Mouse (Mus musculus) liver, embryonic 16.5 days (tissue): ENCODE data around the gene Mindy1. TPM values are rescaled to one million over a fixed set of nuclear protein-coding genes. Genes with fewer than 3 reads are reported as not detected.

Experiments
- ATAC-seq: fragments of 200-750 bp; cut with Nextera tagmentation; 2 replicates; pipeline ENCODE4 v1.8.0; 2017; ENCODE audit warnings: low read depth, mild to moderate bottlenecking, moderate number of reproducible peaks, moderate library complexity
- H3K27ac ChIP-seq: fragments of 300-500 bp; sonication (generic); 2 replicates; pipeline ENCODE4 v1.5.1; 2014; ENCODE audit warnings: mild to moderate bottlenecking, low read length
- H3K27me3 ChIP-seq: fragments of 300-500 bp; sonication (generic); 2 replicates; pipeline ENCODE4 v1.6.1; 2014; ENCODE audit warnings: low read depth, low read length, mixed read lengths; ENCODE audit not compliant: control insufficient read depth, insufficient read depth
- H3K36me3 ChIP-seq: fragments of 300-500 bp; sonication (generic); 2 replicates; pipeline ENCODE4 v1.6.1; 2014; ENCODE audit warnings: mild to moderate bottlenecking; ENCODE audit not compliant: control insufficient read depth, insufficient read depth
- H3K4me1 ChIP-seq: fragments of 300-500 bp; sonication (generic); 2 replicates; pipeline ENCODE4 v1.6.1; 2014; ENCODE audit warnings: low read depth, low read length, mixed read lengths; ENCODE audit not compliant: control insufficient read depth
- H3K4me2 ChIP-seq: fragments of 300-500 bp; sonication (generic); 2 replicates; pipeline ENCODE4 v1.6.1; 2014; ENCODE audit warnings: low read depth, low read length, mixed read lengths
- H3K4me3 ChIP-seq: fragments of 300-500 bp; sonication (generic); 2 replicates; pipeline ENCODE4 v1.5.1; 2014; ENCODE audit warnings: low read depth, mild to moderate bottlenecking, low read length
- H3K9ac ChIP-seq: fragments of 300-500 bp; sonication (generic); 2 replicates; pipeline ENCODE4 v1.6.1; 2014; ENCODE audit warnings: low read depth, low read length
- H3K9me3 ChIP-seq: fragments of 300-500 bp; sonication (generic); replicated peaks from 2 replicates; pipeline ENCODE4 v1.6.1; 2016; ENCODE audit warnings: low read length; ENCODE audit not compliant: control insufficient read depth
- WGBS: fragments of 180-500 bp; shearing (Covaris S2); extraction: QIAGEN DNeasy Blood & Tissue Kit; methylation state at CpG from one replicate; pipeline ENCODE4 v1.1.7; 2014; ENCODE audit not compliant: insufficient replicate concordance; 5-methylcytosine and 5-hydroxymethylcytosine counted together
- polyA plus RNA-seq: library from polyadenylated mRNA; unstranded; fragments of >200 nt; fragmentation: Nextera tagmentation; extraction: Ambion mirVana; gene quantifications from 2 replicates; pipeline ENCODE4 v1.2.1, GENCODE M21; 2015

Mindy1 gene
- polyA plus RNA-seq, 1 experiment from 2014 or later, result 23.2 TPM

DNA sequence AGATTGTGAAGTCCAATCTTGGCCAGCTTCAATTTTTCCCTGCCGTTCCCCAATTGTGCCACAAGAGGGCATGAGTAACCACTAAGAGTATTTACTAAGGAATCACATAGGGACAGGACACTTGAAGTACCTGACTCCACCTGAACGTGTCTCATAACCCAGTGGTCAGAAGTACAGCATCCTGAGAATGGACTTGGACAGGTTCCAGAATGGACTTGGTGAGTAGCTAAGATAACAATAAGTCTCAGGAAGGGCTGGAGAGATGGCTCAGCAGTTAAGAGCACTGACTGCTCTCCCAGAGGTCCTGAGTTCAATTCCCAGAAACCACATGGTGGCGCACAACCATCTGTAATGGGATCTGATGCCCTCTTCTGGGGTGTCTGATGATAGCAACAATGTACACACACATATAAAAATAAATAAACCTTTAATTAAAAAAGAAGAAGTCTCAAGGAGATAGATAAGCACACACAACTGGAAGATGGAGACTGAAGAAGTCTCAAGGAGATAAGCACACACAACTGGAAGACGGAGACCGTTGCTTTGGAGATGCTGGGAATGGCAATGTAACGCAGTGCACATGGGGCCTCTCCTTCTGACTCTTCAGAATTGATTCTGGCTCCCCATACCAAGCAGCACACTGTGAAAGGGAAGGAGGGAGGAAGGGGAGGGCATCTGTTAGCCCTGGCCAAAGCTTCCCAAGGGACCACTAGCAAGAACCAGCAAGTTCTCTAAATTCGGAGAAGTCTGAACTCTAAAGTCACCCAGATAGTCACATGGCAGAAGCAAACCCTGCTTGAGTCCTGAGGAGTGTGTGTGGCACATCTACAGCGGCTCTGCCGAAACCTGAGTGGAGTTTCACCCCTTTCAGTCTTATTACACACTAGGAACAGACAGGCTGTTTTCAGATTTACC is 30.1 kb downstream of the Mindy1 start:
- Histone ChIP-seq H3K9ac (no peak overlapping the region), H3K27ac (peak overlapping the region; percentile 71), H3K4me2 (peak overlapping the region; percentile 3; the same call in 1 of the 2 replicates), H3K9me3 (no peaks in the 10 kb centered on the region), H3K4me1 (peaks cover 46% of the 10 kb centered on the region), H3K4me3 (no peak overlapping the region), H3K27me3 (no peaks in the 10 kb centered on the region), H3K36me3 (no peaks in the 10 kb centered on the region)
- 38% methylated on average over 9 of the region's 9 CpGs for WGBS
- ATAC-seq, result no peak

DNA sequence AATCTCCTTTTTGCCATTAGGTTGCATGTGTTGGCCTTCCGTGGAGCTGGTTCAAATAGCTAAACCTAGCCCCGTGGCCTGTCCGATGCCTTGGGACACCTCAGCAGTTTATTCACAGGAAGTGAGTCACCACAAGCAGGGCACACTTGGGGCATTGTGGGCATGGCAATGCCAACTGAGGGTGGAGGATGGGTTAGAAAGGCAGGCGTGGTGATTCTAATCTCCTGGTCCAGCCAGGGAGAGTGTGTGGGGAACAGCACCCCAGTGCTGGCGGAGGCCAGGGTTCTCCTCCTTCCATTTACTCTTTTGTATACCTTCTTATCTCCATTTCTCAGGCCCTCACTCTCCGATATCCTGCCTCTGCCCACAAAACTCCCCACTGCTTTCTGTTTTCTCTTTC is 31.5 kb downstream of the Mindy1 start:
- H3K4me3 ChIP-seq, result peak overlapping the region; percentile 90
- peak overlapping the region; percentile 97 for H3K9ac ChIP-seq
- ATAC-seq, result peak; percentile 33
- H3K4me2 ChIP-seq, result peak overlapping the region; percentile 97
- 12% methylated on average over 6 of the region's 6 CpGs for WGBS
- no peaks in the 10 kb centered on the region for H3K27me3 ChIP-seq
- peaks cover 57% of the 10 kb centered on the region for H3K4me1 ChIP-seq
- H3K27ac ChIP-seq, result peak overlapping the region; percentile 91
- H3K36me3 ChIP-seq, result no peaks in the 10 kb centered on the region
- H3K9me3 ChIP-seq, result no peaks in the 10 kb centered on the region

DNA sequence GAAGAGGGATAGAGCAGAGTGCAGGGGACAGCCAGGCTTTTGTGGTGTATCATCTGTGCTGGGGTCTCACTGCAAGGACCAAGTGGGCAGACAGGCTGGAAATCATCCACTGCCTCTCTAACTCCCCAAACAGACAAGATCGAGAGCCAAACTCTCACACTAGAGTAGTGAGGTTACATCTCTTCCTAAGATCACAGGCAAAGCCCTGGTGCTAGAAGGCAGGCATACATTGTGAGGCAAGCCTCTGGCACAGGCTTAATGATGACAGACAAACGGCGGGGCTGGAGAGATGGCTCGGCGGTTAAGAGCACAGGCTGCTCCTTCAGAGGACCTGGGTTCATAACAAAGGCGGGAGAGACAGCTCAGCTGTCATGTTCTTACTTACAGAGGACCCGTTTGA is 32.3 kb downstream of the Mindy1 start:
- Histone ChIP-seq H3K4me1 (peaks cover 66% of the 10 kb centered on the region), H3K4me3 (peak overlapping the region; percentile 90), H3K9me3 (no peaks in the 10 kb centered on the region), H3K27ac (peak overlapping the region; percentile 91), H3K36me3 (no peaks in the 10 kb centered on the region), H3K9ac (peak overlapping the region; percentile 97), H3K27me3 (no peaks in the 10 kb centered on the region), H3K4me2 (peak overlapping the region; percentile 97)
- ATAC-seq, result no peak
- WGBS, result 16% methylated on average over 7 of the region's 7 CpGs

DNA sequence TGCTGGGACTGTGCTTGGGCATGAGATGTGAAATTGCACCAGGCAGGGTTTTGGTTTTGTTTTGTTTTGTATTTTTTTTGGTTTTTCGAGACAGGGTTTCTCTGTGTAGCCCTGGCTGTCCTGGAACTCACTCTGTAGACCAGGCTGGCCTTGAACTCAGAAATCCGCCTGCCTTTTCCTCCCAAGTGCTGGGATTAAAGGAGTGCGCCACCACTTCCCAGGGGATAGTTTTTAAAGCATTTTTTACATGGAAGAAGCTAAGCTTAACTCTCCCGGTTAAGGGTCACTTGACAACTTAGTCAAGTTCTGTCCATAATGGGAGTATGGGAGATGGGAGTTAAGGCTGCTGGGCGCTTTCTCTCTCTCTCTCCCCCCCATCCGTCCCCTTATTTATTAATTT is 32.9 kb downstream of the Mindy1 start:
- H3K36me3 ChIP-seq, result no peaks in the 10 kb centered on the region
- H3K4me3 ChIP-seq, result peak overlapping the region; percentile 90
- H3K4me2 ChIP-seq, result peak overlapping the region; percentile 97
- H3K9ac ChIP-seq, result peak overlapping the region; percentile 97
- H3K4me1 ChIP-seq, result peaks cover 72% of the 10 kb centered on the region
- no peak for ATAC-seq
- WGBS, result 45% methylated on average over 6 of the region's 6 CpGs
- H3K27ac ChIP-seq, result peak overlapping the region; percentile 91
- H3K27me3 ChIP-seq, result no peaks in the 10 kb centered on the region
- H3K9me3 ChIP-seq, result no peaks in the 10 kb centered on the region

DNA sequence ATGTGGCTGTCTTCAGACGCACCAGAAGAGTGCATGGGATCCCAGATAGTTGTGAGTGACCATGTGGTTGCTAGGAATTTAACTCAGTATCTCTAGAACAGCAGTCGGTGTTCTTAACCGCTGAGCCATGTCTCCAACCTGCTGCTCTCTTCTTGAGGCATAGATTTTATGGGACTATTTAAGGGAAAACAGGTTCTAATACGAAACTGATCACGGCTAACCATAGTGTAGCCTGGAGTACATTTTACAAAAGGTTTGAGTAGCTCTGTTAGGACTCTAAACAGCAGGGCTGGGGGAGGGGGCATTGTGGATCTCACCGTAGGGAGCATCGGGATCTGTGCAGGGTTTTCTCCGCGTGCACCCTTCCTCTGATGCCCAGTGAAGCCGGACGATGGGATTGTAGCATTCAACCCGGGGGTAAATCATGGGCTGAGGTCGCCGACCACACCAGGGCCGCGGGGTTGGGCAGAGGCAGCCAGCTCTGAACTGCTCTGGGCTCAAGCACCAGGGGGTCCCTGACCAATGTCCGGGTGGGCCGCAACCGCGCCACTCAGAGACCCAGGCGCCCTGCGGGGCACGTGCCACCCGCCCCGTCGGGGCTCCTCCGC is 33.4 kb downstream of the Mindy1 start, which contains the start of gene Cers2:
Gene Cers2, plus strand, starts transcription at position 306 of the 608 bp plus-strand sequence.
- Histone ChIP-seq H3K4me3 (peak within 1 kb of the TSS; percentile 90), H3K9me3 (no peaks in the 10 kb centered on the region), H3K9ac (peak within 1 kb of the TSS; percentile 97), H3K4me1 (peaks cover 74% of the 10 kb centered on the region), H3K27me3 (no peaks in the 10 kb centered on the region), H3K36me3 (no peaks in the 10 kb centered on the region), H3K27ac (peak within 1 kb of the TSS; percentile 91), H3K4me2 (peak within 1 kb of the TSS; percentile 97)
- WGBS, result 2% methylated on average over 26 of the region's 27 CpGs
- no peak for ATAC-seq

DNA sequence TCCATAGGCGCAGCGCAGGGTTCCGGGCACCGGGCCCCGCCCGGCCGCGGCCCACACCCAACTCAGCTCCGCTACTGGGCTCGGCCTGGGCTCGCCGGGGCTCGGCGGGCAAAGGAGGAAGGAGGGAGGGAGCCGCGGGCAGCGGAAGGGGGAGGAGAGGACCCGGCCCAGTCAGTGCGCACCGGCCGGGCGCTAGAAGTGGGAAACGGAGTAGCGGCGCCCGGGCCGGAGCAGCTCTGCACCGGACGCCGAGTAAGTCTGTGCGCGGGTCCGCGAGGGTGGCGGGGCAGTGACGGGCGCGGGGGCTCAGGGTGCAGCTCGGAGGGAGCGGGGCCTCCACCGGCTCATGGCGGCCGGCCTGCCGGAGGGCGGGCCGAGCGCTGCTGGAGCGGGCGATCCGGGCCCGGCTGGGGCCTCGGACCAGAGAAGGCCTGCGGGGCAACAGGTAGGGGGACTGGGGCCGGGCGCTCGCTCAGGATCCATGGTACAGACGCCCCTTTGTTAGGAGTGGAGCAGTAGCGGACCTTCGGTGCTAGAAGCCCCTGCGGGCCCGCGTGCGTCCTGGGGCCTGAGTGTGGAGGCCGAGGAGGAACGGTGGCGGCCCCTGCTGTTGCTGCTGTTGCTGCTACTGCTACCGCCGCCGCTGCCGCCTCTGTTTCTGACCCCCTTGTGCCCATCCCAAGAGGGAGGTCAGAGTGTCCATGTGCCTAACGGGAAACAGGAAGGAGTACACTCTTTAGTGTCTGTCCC is 34.1 kb downstream of the Mindy1 start:
- H3K27ac ChIP-seq, result peak overlapping the region; percentile 91
- H3K36me3 ChIP-seq, result peaks cover 3% of the 10 kb centered on the region
- H3K4me2 ChIP-seq, result peak overlapping the region; percentile 97
- peak overlapping the region; percentile 97 for H3K9ac ChIP-seq
- peaks cover 79% of the 10 kb centered on the region for H3K4me1 ChIP-seq
- under 1% methylated on average over 63 of the region's 71 CpGs for WGBS
- H3K27me3 ChIP-seq, result no peaks in the 10 kb centered on the region
- no peaks in the 10 kb centered on the region for H3K9me3 ChIP-seq
- peak; percentile 90 for ATAC-seq
- peak overlapping the region; percentile 90 for H3K4me3 ChIP-seq

DNA sequence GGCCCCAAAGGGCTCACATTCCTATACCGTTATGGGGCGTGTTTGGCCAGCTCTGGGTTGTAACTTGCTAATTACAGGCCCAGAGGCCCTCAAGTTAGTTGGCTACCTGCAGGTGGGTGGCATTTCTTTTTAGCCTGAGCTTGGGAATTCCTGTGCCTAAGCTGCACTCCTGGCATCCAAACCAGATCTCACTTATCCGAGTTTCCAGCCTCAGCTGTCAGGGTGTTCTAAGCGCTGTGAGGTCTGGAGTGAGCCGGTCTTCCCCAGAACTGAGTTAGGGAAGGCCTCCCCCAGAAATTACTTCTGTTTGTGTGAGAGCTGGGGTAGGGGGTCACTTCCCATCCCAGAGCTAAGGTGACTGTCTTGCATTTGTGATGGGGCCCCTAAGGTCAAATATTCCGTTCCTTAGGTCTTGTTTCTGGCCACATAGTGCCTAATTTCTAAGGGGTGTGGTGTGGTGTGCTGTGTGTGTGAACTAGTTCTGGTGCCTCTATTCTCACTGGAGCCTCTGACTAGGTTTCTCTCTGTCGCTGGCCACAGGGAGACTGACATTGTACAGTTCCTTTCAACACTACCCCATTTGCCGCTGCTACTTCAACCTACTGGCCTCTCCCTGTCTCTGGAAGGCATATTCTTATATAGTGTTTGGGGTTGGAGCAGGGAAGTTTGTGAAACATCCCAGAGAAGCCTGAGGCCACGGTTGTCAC is 34.9 kb downstream of the Mindy1 start:
- WGBS, result 2% methylated on average over 9 of the region's 9 CpGs
- no peak for ATAC-seq
- H3K9me3 ChIP-seq, result no peaks in the 10 kb centered on the region

DNA sequence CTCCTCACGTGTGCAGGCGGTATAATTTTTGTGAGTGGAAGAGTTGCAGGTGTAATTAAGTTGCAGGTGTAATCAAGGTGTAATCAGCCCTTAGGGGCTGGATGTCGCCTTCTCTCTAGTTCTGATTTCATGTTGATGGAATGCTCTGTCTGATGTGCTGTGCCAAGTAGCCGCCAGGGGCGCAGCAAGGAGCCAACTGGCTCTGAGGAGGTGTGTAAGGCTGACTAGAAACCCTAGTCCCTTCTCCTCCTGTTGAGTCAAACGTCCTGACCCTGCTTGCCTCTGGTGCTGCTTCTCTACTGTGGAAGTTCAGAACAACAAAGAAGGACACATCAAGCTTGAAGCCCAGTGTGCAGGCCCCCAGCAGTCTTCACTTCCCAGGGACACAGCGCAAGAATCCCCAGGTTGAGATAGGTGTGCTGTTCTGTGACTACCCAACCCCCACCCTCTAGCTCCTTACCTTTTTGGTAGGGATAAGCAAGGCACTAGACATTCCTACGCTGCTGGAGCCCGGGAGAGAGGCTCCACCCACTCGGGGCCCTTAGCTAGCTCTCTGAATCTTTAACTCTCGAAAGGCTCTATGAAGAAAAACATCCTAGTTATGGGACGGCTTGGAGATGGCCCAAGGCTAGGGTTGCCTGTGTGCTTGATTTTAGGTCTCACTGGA is 36.4 kb downstream of the Mindy1 start:
- 23% methylated on average over 12 of the region's 12 CpGs for WGBS
- Histone ChIP-seq H3K27me3 (no peaks in the 10 kb centered on the region), H3K9ac (peak overlapping the region; percentile 29)

More for the DNA sequence above, 34.9 kb downstream of the Mindy1 start:
- H3K4me1 ChIP-seq, result peaks cover 77% of the 10 kb centered on the region
- H3K27ac ChIP-seq, result peak overlapping the region; percentile 91
- peak overlapping the region; percentile 97 for H3K9ac ChIP-seq
- H3K4me2 ChIP-seq, result peak overlapping the region; percentile 97
- H3K27me3 ChIP-seq, result no peaks in the 10 kb centered on the region
- H3K36me3 ChIP-seq, result peaks cover 10% of the 10 kb centered on the region
- peak overlapping the region; percentile 90 for H3K4me3 ChIP-seq

More for the DNA sequence above, 36.4 kb downstream of the Mindy1 start:
- peak overlapping the region; percentile 97 for H3K4me2 ChIP-seq
- no peaks in the 10 kb centered on the region for H3K9me3 ChIP-seq
- H3K4me1 ChIP-seq, result peaks cover 63% of the 10 kb centered on the region
- ATAC-seq, result no peak
- H3K4me3 ChIP-seq, result peak overlapping the region; percentile 18
- peaks cover 25% of the 10 kb centered on the region for H3K36me3 ChIP-seq
- H3K27ac ChIP-seq, result peak overlapping the region; percentile 75
